Mouse (Mus musculus) spleen, adult 2 months (tissue): ENCODE data around the gene Ctcfl. TPM values are rescaled to one million over a fixed set of nuclear protein-coding genes. Genes with fewer than 3 reads are reported as not detected.

ENCODE experiments used
- DNase-seq, 2 experiments: peaks; one replicate each; pipeline versions ENCODE4 v3.0.0 to v3.0.0-alpha.2; 2012 to 2021; ENCODE audit warnings: low spot score in 2 of 2, low read depth in 1 of 2
- H3K27ac ChIP-seq: fragments of 200-500 bp; 2 replicates; pipeline ENCODE4 v1.5.1; 2012; ENCODE audit warnings: low read length, inconsistent platforms; ENCODE audit not compliant: insufficient read depth
- H3K27me3 ChIP-seq: fragments of 200-500 bp; 2 replicates; pipeline ENCODE4 v1.6.1; 2012; ENCODE audit warnings: mild to moderate bottlenecking, moderate library complexity, low read length, inconsistent platforms; ENCODE audit not compliant: control insufficient read depth, insufficient read depth
- H3K36me3 ChIP-seq: fragments of 200-500 bp; 2 replicates; pipeline ENCODE4 v1.6.1; 2012; ENCODE audit warnings: mild to moderate bottlenecking, low read length, inconsistent platforms; ENCODE audit not compliant: control insufficient read depth, insufficient read depth
- H3K4me1 ChIP-seq: fragments of 200-500 bp; 2 replicates; pipeline ENCODE4 v1.6.1; 2011; ENCODE audit warnings: inconsistent platforms; ENCODE audit not compliant: control insufficient read depth, insufficient read depth, insufficient read length
- H3K4me3 ChIP-seq: fragments of 200-500 bp; 2 replicates; pipeline ENCODE4 v1.5.1; 2011; ENCODE audit warnings: mild to moderate bottlenecking, inconsistent platforms; ENCODE audit not compliant: insufficient read depth, insufficient read length; ENCODE audit errors: extremely low read depth
- CTCF ChIP-seq: fragments of 200-500 bp; IDR thresholded peaks from 2 replicates; pipeline ENCODE4 v1.5.1; 2011; ENCODE audit warnings: mild to moderate bottlenecking, inconsistent platforms; ENCODE audit not compliant: insufficient read depth, insufficient read length, insufficient replicate concordance; ENCODE audit errors: extremely low read depth
- POLR2A ChIP-seq: fragments of 200-500 bp; IDR thresholded peaks from 2 replicates; pipeline ENCODE4 v1.6.1; 2011; ENCODE audit warnings: low read depth, low read length, inconsistent platforms
- WGBS: fragments of 180-500 bp; shearing (Covaris S2); methylation state at CpG from one replicate; pipeline ENCODE4 v1.1.7; 2018; 5-methylcytosine and 5-hydroxymethylcytosine counted together
- polyA plus RNA-seq: library from polyadenylated mRNA; depleted of rRNA; stranded (reverse); fragments of >200 nt; gene quantifications from 2 replicates; pipeline ENCODE4 v1.2.3, GENCODE M21; 2012; rRNA removed

The Ctcfl gene
- polyA plus RNA-seq, 1 experiment, result not detected

- peak overlapping the region; percentile 94 for H3K27ac ChIP-seq
- 7% methylated on average over 15 of the region's 15 CpGs for WGBS
Observed at GRCm38 (mm10) chr2:173046582-173047297, 72.6 kb downstream of the Ctcfl start.

GRCm38 (mm10) chr2:173044198-173044970 lies 74.9 kb downstream of the Ctcfl start:
- Histone ChIP-seq H3K4me3 (no peak overlapping the region), H3K4me1 (peaks cover 53% of the 10 kb centered on the region), H3K36me3 (no peaks in the 10 kb centered on the region), H3K27ac (no peak overlapping the region), H3K27me3 (no peaks in the 10 kb centered on the region)
- no peak for DNase-seq
- TF ChIP-seq POLR2A (no peak), CTCF (no peak)
- WGBS, result 81% methylated on average over 18 of the region's 18 CpGs

More at GRCm38 (mm10) chr2:173046582-173047297, 72.6 kb downstream of the Ctcfl start:
- Histone ChIP-seq H3K4me3 (peak overlapping the region; percentile 42), H3K27me3 (no peaks in the 10 kb centered on the region), H3K4me1 (peaks cover 70% of the 10 kb centered on the region), H3K36me3 (no peaks in the 10 kb centered on the region)
- peak in 1 of 2 experiments; percentile 80 for DNase-seq
- TF ChIP-seq POLR2A, result no peak
- no peak for TF ChIP-seq CTCF

Other genes with a start within 250 kb of the Ctcfl start
- 1.6 and 1.9 TPM in 2 replicates for gene Bmp7, start 179.2 kb downstream of the Ctcfl start, polyA plus RNA-seq
- 0.86 and 0.98 TPM in 2 replicates for gene Spo11, start 141.8 kb downstream of the Ctcfl start, polyA plus RNA-seq
- 48.3 and 51.5 TPM in 2 replicates for gene Rae1, start 119.4 kb downstream of the Ctcfl start, polyA plus RNA-seq
- 663 and 724 TPM in 2 replicates for gene Rbm38, start 99.0 kb downstream of the Ctcfl start, polyA plus RNA-seq
- gene Pck1, start 33.5 kb upstream of the Ctcfl start, polyA plus RNA-seq, result 0.28 and 0.76 TPM in 2 replicates
- gene Zbp1, start 99.4 kb upstream of the Ctcfl start, polyA plus RNA-seq, result 19.6 and 26.8 TPM in 2 replicates
- gene Pmepa1, start 157.0 kb upstream of the Ctcfl start, polyA plus RNA-seq, result 13.1 and 21.4 TPM in 2 replicates